Mouse (Mus musculus): ENCODE measurements around the gene Oser1. TPM values are rescaled to one million over a fixed set of nuclear protein-coding genes. Genes with fewer than 3 reads are reported as not detected.

Oser1 gene
- polyA plus RNA-seq, 2 experiments = 12.8 to 31.3 TPM

GRCm38 (mm10) chr2:163428346-163429011 is 4.0 kb upstream of the Oser1 start:
- TF ChIP-seq CTCF (IDR thresholded peaks at IDR 0.05; ENCODE audit: low read depth) (no peak), EP300 (IDR thresholded peaks at IDR 0.05; ENCODE audit: low read depth) (no peak)
- DNase-seq (ENCODE audit: low read depth in 3 of 3, low spot score in 3 of 3) = no peak
- Histone ChIP-seq H3K36me3 (replicated peaks; ENCODE audit: control insufficient read depth, insufficient read depth, low read depth) (no peaks in the 10 kb centered on the region), H3K4me2 (ENCODE audit: low read depth) (no peak overlapping the region), H3K4me3 (ENCODE audit: insufficient read depth in 1 of 2, low read depth in 2 of 2, low read length in 2 of 2) (no peak overlapping the region), H3K9ac (replicated peaks) (no peak overlapping the region), H3K27me3 (ENCODE audit: control insufficient read depth, insufficient read depth, low read length) (no peaks in the 10 kb centered on the region), H3K4me1 (replicated peaks; ENCODE audit: control insufficient read depth in 2 of 2, insufficient read depth in 2 of 2, low read length in 1 of 2) (no peaks in the 10 kb centered on the region), H3K9me3 (ENCODE audit: control insufficient read depth, low read length) (no peaks in the 10 kb centered on the region), H3K27ac (no peak overlapping the region)
- ATAC-seq (ENCODE audit: insufficient read depth) = no peak
- WGBS (ENCODE audit: insufficient replicate concordance) = 34% methylated on average over 4 of the region's 4 CpGs

GRCm38 (mm10) chr2:163422895-163423660 is 1.4 kb downstream of the Oser1 start:
- Histone ChIP-seq H3K36me3 (replicated peaks; ENCODE audit: control insufficient read depth, insufficient read depth, low read depth) (no peaks in the 10 kb centered on the region), H3K9ac (replicated peaks) (no peak overlapping the region), H3K27ac (no peak overlapping the region), H3K27me3 (ENCODE audit: control insufficient read depth, insufficient read depth, low read length) (no peaks in the 10 kb centered on the region), H3K4me1 (replicated peaks; ENCODE audit: control insufficient read depth in 2 of 2, insufficient read depth in 2 of 2, low read length in 1 of 2) (peaks cover 5 to 9% of the 10 kb centered on the region in 2 experiments; a peak in 3 of 4 replicates), H3K4me2 (ENCODE audit: low read depth) (no peak overlapping the region), H3K4me3 (ENCODE audit: insufficient read depth in 1 of 2, low read depth in 2 of 2, low read length in 2 of 2) (no peak overlapping the region), H3K9me3 (ENCODE audit: control insufficient read depth, low read length) (no peaks in the 10 kb centered on the region)
- ATAC-seq (ENCODE audit: insufficient read depth) = no peak
- TF ChIP-seq EP300 (IDR thresholded peaks at IDR 0.05; ENCODE audit: low read depth) = no peak
- no peak for TF ChIP-seq CTCF (IDR thresholded peaks at IDR 0.05; ENCODE audit: low read depth)
- 49% methylated on average over 9 of the region's 9 CpGs for WGBS (ENCODE audit: insufficient replicate concordance)
- DNase-seq (ENCODE audit: low read depth in 3 of 3, low spot score in 3 of 3) = no peak

- peak overlapping the region; percentile 79 to 92 for H3K4me3 ChIP-seq (ENCODE audit: insufficient read depth in 1 of 2, low read depth in 2 of 2, low read length in 2 of 2)
- ATAC-seq (ENCODE audit: insufficient read depth) = no peak
- H3K9ac ChIP-seq (replicated peaks) = peak overlapping the region; percentile 84
- no peaks in the 10 kb centered on the region for H3K9me3 ChIP-seq (ENCODE audit: control insufficient read depth, low read length)
- no peaks in the 10 kb centered on the region for H3K27me3 ChIP-seq (ENCODE audit: control insufficient read depth, insufficient read depth, low read length)
- no peaks in the 10 kb centered on the region for H3K36me3 ChIP-seq (replicated peaks; ENCODE audit: control insufficient read depth, insufficient read depth, low read depth)
- no peak for TF ChIP-seq EP300 (IDR thresholded peaks at IDR 0.05; ENCODE audit: low read depth)
- TF ChIP-seq CTCF (IDR thresholded peaks at IDR 0.05; ENCODE audit: low read depth) = no peak
- H3K4me1 ChIP-seq (replicated peaks; ENCODE audit: control insufficient read depth in 2 of 2, insufficient read depth in 2 of 2, low read length in 1 of 2) = peaks cover 13% of the 10 kb centered on the region in 2 experiments; a peak in 3 of 4 replicates
- WGBS (ENCODE audit: insufficient replicate concordance) = 14% methylated on average over 10 of the region's 10 CpGs
- no peak for DNase-seq (ENCODE audit: low read depth in 3 of 3, low spot score in 3 of 3)
- peak overlapping the region; percentile 88 for H3K4me2 ChIP-seq (ENCODE audit: low read depth)
- no peak overlapping the region for H3K27ac ChIP-seq
Observed at GRCm38 (mm10) chr2:163420366-163420886, 4.1 kb downstream of the Oser1 start.

GRCm38 (mm10) chr2:163419346-163420045 is 5.0 kb downstream of the Oser1 start:
- Histone ChIP-seq H3K27ac (peak overlapping the region; percentile 53), H3K9ac (replicated peaks) (peak overlapping the region; percentile 84), H3K36me3 (replicated peaks; ENCODE audit: control insufficient read depth, insufficient read depth, low read depth) (peaks cover 3% of the 10 kb centered on the region; the same call in 1 of the 2 replicates), H3K4me2 (ENCODE audit: low read depth) (peak overlapping the region; percentile 88), H3K4me3 (ENCODE audit: insufficient read depth in 1 of 2, low read depth in 2 of 2, low read length in 2 of 2) (peak overlapping the region; percentile 83 to 92), H3K9me3 (ENCODE audit: control insufficient read depth, low read length) (no peaks in the 10 kb centered on the region), H3K27me3 (ENCODE audit: control insufficient read depth, insufficient read depth, low read length) (no peaks in the 10 kb centered on the region), H3K4me1 (replicated peaks; ENCODE audit: control insufficient read depth in 2 of 2, insufficient read depth in 2 of 2, low read length in 1 of 2) (peaks cover 13% of the 10 kb centered on the region in 2 experiments; a peak in 3 of 4 replicates)
- peak; percentile 98 to 99 (median 99) for DNase-seq (ENCODE audit: low read depth in 3 of 3, low spot score in 3 of 3)
- under 1% methylated on average over 70 of the region's 71 CpGs for WGBS (ENCODE audit: insufficient replicate concordance)
- peak; percentile 98 for ATAC-seq (ENCODE audit: insufficient read depth)
- TF ChIP-seq CTCF (IDR thresholded peaks at IDR 0.05; ENCODE audit: low read depth) (peak; percentile 63), EP300 (IDR thresholded peaks at IDR 0.05; ENCODE audit: low read depth) (no peak)

Data from liver, embryonic 14.5 days (tissue).